Mouse (Mus musculus) thymus, postnatal 4 days (tissue): ENCODE measurements around the gene Fam111a.

Source experiments
- DNase-seq: peaks from one replicate; pipeline ENCODE4 v3.0.0; 2021

Fam111a gene

DNA sequence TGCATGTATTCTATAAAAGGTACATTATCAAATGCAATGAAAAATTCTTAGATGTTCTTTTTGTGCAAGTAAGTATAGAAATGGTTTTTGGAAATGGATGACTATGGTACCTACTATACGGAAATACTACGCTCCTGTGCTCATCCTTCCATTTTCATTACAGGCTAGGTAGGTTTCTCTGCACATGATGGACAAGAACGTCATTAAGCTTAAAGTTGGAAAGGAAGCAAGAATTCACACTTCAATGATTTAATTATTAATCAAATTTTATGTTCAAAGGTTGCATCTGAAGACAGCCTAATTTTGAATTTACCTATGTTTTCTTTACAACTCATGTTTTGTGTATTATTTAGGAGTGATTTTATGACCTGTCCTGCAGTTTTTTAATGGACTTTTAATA, 88.7 kb downstream of the Fam111a start:
- DNase-seq: no peak

DNA sequence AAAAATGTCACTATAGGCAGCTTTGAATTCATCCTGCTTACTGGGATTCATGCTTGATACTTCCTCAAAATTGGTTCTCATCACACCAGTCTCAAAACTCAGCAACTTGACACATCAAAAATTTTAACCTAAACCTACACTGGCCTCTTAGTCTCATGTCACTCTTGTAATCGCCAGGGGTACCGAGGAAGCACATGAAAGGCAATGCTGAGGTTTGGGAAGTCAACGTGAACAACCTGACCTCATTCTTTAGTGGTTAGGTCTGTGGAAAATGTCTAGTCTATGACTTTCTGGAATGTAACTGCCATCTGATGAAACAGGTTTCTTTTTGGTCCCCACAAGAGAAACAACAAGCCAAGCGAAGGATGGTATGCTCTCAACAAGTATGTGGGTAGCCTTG, 89.4 kb downstream of the Fam111a start:
- DNase-seq: no peak

DNA sequence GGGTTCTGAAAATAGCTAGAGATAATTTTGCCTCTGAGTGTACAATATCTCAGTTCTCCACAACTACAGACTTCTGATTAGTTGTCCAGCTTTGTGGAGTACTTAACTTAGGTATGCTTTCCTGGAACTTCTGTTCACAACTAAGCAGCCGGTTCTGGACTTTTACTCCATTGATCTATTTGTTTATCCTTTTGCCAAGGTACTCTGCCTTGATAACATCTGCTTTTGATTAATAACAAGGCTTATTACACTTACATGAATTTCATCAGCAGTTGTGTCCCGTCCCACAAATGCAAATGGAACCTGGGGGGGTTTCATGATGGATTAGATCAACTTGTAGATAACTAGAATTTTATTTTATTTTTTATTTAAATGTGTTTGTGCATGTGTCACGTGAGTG, 91.3 kb downstream of the Fam111a start:
- no peak for DNase-seq

DNA sequence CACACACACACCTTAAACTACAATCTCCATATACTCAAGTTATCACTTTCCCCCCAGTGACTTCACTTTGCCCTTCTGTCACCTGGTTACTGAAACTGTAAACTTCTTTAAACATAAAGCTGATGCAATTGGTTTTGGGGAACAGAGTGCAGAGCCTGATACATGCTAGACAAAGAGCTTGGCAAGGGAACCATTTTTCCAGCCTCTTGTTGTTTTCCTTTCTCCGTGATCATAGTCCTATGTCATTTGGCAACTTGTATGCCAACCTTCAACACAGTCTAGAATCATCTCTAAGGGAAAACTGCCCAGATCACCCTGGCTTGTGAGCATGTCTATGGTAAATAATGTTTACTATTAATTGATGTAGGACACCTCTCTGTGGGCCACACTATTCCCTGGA, 92.5 kb downstream of the Fam111a start:
- no peak for DNase-seq
